Mouse (Mus musculus) liver, embryonic 15.5 days (tissue): ENCODE measurements around the gene Slc26a1. TPM values are rescaled to one million over a fixed set of nuclear protein-coding genes. Genes with fewer than 3 reads are reported as not detected.
A peak's percentile ranks its signal among the peaks of the same experiment; 100 is the strongest.

Experiments
- ATAC-seq: fragments of 200-750 bp; cut with Nextera tagmentation; 2 replicates; pipeline ENCODE4 v1.8.0; 2017; ENCODE audit warnings: moderate number of reproducible peaks, mild to moderate bottlenecking, moderate library complexity; ENCODE audit not compliant: insufficient read depth
- H3K27ac ChIP-seq: fragments of 300-500 bp; sonication (generic); replicated peaks from 2 replicates; pipeline ENCODE4 v1.5.1; 2015; ENCODE audit warnings: mild to moderate bottlenecking, inconsistent platforms
- H3K27me3 ChIP-seq: fragments of 300-500 bp; sonication (generic); 2 replicates; pipeline ENCODE4 v1.6.1; 2015; ENCODE audit warnings: mild to moderate bottlenecking, inconsistent platforms
- H3K36me3 ChIP-seq: fragments of 300-500 bp; sonication (generic); replicated peaks from 2 replicates; pipeline ENCODE4 v1.6.1; 2015; ENCODE audit warnings: moderate library complexity, mild to moderate bottlenecking, inconsistent platforms
- H3K4me1 ChIP-seq: fragments of 300-500 bp; sonication (generic); replicated peaks from 2 replicates; pipeline ENCODE4 v1.6.1; 2015; ENCODE audit warnings: inconsistent platforms
- H3K4me2 ChIP-seq: fragments of 300-500 bp; sonication (generic); 2 replicates; pipeline ENCODE4 v1.6.1; 2015; ENCODE audit warnings: moderate library complexity, mild to moderate bottlenecking, inconsistent platforms
- H3K4me3 ChIP-seq: fragments of 300-500 bp; sonication (generic); replicated peaks from 2 replicates; pipeline ENCODE4 v1.5.1; 2015; ENCODE audit warnings: mild to moderate bottlenecking, inconsistent platforms
- H3K9ac ChIP-seq: fragments of 300-500 bp; sonication (generic); 2 replicates; pipeline ENCODE4 v1.6.1; 2015; ENCODE audit warnings: moderate library complexity, mild to moderate bottlenecking, inconsistent platforms
- H3K9me3 ChIP-seq: fragments of 300-500 bp; sonication (generic); replicated peaks from 2 replicates; pipeline ENCODE4 v1.6.1; 2016; ENCODE audit warnings: inconsistent platforms
- WGBS: fragments of 180-500 bp; shearing (Covaris S2); methylation state at CpG from one replicate; pipeline ENCODE4 v1.1.7; 2015; ENCODE audit warnings: mixed read lengths; ENCODE audit not compliant: insufficient replicate concordance; 5-methylcytosine and 5-hydroxymethylcytosine counted together
- polyA plus RNA-seq: library from polyadenylated mRNA; unstranded; fragments of >200 nt; fragmentation: Nextera tagmentation; extraction: Ambion mirVana; gene quantifications from 2 replicates; pipeline ENCODE4 v1.2.1, GENCODE M21; 2015

Slc26a1 gene
- polyA plus RNA-seq, 1 experiment from 2014 or later = 18.6 TPM

DNA sequence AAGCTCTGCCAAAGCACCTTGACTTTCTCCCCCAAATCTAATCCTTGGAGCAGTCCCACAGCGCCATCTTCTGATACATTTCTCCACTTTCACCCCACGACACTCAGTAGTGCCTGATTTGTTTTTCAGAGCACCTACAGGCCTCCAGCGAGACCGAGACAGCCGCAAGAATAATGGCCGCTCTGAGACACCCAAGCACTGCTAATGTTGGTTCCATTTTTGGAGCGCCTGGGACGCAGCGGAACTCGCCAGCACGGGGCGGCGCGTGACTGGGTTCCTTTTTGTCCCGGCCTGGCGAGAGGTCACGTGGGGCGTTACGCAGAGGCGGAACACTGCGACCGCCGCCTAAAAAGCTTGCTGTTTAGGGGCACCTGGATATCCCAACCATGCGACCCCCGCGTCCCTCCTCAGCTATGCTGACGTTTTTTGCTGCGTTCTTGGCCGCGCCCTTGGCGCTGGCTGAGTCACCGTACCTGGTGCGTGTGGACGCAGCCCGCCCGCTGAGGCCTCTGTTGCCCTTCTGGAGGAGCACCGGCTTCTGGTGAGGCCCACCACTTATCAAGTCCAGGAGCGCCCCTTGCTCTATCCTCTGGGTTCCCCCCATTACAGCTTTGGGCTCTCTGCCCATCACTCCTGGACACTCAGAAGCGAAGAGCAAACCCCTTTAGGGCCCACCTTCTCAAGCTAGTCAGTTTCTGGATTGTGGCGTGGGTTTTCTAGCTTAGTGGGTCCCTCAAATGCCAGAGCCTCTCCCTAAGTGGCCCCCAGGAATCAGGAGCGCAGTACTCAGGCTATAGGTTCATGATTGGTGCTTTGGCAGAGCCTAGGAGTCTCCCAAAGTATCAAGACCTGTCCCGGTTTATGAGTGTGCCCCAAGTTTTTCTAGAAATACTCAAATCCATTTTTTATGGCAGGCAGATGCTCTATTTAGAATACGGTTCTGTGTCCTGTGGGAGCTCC, 6.1 kb downstream of the Slc26a1 start, which contains the start of gene Dgkq:
Gene Dgkq, minus strand, starts transcription at position 696 of the 960 bp plus-strand sequence.
- Histone ChIP-seq H3K9ac (peak within 1 kb of the TSS; percentile 74), H3K4me3 (peak within 1 kb of the TSS; percentile 68), H3K4me2 (peak within 1 kb of the TSS; percentile 88), H3K4me1 (peaks cover 61% of the 10 kb centered on the region), H3K9me3 (no peaks in the 10 kb centered on the region), H3K36me3 (peaks cover 35% of the 10 kb centered on the region), H3K27ac (peak within 1 kb of the TSS; percentile 90), H3K27me3 (peaks cover 8% of the 10 kb centered on the region)
- 4% methylated on average over 43 of the region's 43 CpGs for WGBS
- ATAC-seq = peak; percentile 78

DNA sequence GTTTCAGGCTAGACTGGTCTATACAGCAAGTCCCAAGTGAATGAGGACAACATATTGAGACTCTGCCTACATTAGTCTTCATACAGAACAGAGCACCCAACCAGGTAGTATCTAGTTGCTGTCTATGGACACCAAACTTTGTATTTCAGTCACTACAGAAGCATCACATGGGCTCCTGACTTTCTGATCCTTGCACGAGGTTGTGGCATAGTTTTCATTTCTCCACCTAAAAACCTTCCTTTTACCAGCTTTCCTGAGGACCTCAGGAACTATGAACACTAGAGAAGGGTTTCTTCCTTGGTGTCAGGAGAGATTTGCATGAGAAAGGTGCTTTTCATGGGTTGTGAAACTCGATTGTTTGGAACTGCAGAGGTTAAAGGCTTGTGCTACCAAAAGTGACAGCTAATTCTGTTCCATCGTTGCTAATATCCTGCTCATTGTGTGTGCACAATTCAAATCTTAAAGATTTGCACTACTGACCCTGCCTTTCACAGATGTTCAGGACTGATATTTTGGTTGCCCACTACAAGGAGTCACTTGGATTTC, 6.9 kb downstream of the Slc26a1 start:
- H3K36me3 ChIP-seq = peaks cover 31% of the 10 kb centered on the region
- peak overlapping the region; percentile 88 for H3K4me2 ChIP-seq
- 10% methylated on average over 3 of the region's 3 CpGs for WGBS
- no peaks in the 10 kb centered on the region for H3K9me3 ChIP-seq
- peaks cover 54% of the 10 kb centered on the region for H3K4me1 ChIP-seq
- H3K4me3 ChIP-seq = peak overlapping the region; percentile 68
- H3K27me3 ChIP-seq = peaks cover 10% of the 10 kb centered on the region
- no peak for ATAC-seq
- peak overlapping the region; percentile 90 for H3K27ac ChIP-seq
- H3K9ac ChIP-seq = peak overlapping the region; percentile 74

- Histone ChIP-seq H3K36me3 (peaks cover 20% of the 10 kb centered on the region), H3K9me3 (no peaks in the 10 kb centered on the region), H3K9ac (no peak overlapping the region), H3K4me3 (no peak overlapping the region), H3K4me1 (peaks cover 43% of the 10 kb centered on the region), H3K27me3 (peaks cover 15% of the 10 kb centered on the region), H3K27ac (no peak overlapping the region), H3K4me2 (no peak overlapping the region)
- no peak for ATAC-seq
- 65% methylated on average over 2 of the region's 2 CpGs for WGBS
Observed at GRCm38 (mm10) chr5:108667370-108667769, 8.0 kb downstream of the Slc26a1 start.

DNA sequence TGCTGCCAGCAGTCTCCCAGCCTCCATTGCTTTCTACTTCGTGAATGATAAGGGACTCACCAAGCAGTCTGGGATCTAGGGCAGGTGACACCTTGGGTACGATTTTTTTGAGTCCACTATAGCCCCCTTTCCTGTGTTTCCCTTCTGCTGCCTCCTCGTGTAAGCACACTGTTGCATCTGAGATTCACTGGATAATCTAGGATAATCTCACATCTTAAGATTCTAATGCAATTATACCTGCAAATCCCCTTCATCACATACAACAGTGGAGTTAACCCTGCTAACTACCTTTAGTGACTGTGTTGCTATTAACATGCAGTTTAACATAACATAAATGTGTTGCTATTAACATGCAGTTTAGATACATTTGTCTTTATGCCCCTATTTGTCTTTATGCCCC, 10.3 kb downstream of the Slc26a1 start:
- H3K27me3 ChIP-seq = peaks cover 15% of the 10 kb centered on the region
- H3K9ac ChIP-seq = no peak overlapping the region
- peaks cover 30% of the 10 kb centered on the region for H3K4me1 ChIP-seq
- no peak overlapping the region for H3K27ac ChIP-seq
- no peak overlapping the region for H3K4me2 ChIP-seq
- H3K36me3 ChIP-seq = no peaks in the 10 kb centered on the region
- H3K9me3 ChIP-seq = no peaks in the 10 kb centered on the region
- no peak overlapping the region for H3K4me3 ChIP-seq
- ATAC-seq = no peak
- 26% methylated on average over 3 of the region's 3 CpGs for WGBS

DNA sequence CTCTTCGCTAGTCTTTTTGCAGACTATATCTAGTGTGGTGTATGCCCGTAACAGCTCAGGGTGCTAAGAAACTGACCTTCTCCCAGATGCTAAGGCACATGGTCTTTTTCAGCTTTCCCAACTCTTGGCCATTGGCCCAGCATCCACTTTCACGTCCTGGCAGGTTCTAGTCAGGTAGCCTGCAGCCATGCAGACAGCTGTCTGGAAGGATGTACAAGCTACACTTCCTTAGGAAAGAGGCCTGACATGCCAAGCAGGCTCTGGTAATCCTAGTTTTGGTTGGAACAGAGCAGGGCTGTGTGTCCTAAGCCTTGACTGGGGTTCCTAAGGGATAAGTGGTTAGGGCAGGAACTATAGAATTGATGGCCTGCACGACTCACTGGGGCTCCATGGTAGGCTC, 12.6 kb downstream of the Slc26a1 start:
- H3K4me3 ChIP-seq = no peak overlapping the region
- WGBS = 62% methylated on average over 4 of the region's 4 CpGs
- no peak overlapping the region for H3K9ac ChIP-seq

GRCm38 (mm10) chr5:108660632-108661268, 14.6 kb downstream of the Slc26a1 start:
- Histone ChIP-seq H3K36me3 (peaks cover 13% of the 10 kb centered on the region), H3K9ac (peak overlapping the region; percentile 81), H3K4me1 (peaks cover 28% of the 10 kb centered on the region), H3K27ac (peak overlapping the region; percentile 70), H3K27me3 (peaks cover 15% of the 10 kb centered on the region), H3K9me3 (no peaks in the 10 kb centered on the region), H3K4me2 (peak overlapping the region; percentile 85), H3K4me3 (peak overlapping the region; percentile 69)
- WGBS = 13% methylated on average over 36 of the region's 36 CpGs
- ATAC-seq = peak; percentile 99

More for the DNA sequence above, 12.6 kb downstream of the Slc26a1 start:
- no peak overlapping the region for H3K27ac ChIP-seq
- no peak overlapping the region for H3K4me2 ChIP-seq
- H3K36me3 ChIP-seq = 0 out of 2 replicates have a peak, but pooled peaks cover 2% of the 10 kb centered on the region
- ATAC-seq = no peak
- peaks cover 28% of the 10 kb centered on the region for H3K4me1 ChIP-seq
- H3K9me3 ChIP-seq = no peaks in the 10 kb centered on the region
- peaks cover 15% of the 10 kb centered on the region for H3K27me3 ChIP-seq

DNA sequence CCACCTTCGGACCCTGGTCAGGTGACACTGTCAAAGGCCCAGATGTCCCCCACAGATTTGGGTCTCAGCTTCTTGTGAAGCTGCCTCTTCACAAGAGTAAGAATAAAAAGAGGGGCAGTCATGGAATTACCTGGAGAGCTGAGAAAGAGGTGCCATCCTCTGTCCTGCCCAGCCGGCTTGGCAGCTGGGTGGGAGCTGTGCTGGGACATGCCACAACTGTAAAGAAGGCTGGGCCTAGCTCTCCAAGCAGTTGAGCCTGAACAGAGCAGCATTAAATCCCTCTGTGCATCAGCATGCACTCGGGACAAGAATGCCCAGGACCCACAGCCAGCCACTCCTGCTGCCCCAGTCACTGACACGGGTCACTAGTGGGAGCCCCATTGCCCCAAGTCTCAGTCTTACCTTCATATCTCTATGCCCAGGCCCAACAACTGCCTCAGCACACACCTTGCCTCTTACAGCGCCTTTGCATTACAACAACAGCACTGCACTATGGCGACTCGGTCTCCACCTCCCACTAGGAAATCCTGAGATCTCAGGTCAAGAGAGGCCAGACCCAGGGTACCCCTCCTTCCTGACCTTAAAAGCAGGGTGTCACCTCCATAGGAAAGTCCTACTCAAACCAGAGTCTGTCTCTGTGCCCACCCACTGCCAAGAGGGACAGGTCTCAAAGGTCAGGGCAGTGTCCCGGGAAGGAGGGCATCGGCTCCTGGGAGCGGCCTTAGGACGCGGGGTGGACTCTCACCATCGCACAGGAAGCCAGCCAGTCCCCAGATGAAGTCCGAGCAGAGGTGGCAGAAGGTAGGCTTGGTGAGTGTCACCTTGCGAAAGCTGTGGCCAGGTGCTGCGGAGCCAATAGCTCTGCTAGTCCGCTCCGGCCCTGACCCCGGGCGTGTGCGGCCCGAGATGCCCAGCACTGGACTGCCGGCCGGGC, 15.4 kb downstream of the Slc26a1 start, which contains the start of gene Idua:
Gene Idua, plus strand, starts transcription at position 634 of the 934 bp plus-strand sequence.
- Histone ChIP-seq H3K4me2 (peak within 1 kb of the TSS; percentile 85), H3K9me3 (no peaks in the 10 kb centered on the region), H3K27ac (peak within 1 kb of the TSS; percentile 70), H3K27me3 (peaks cover 12% of the 10 kb centered on the region), H3K36me3 (peaks cover 21% of the 10 kb centered on the region), H3K9ac (peak within 1 kb of the TSS; percentile 81), H3K4me1 (peaks cover 28% of the 10 kb centered on the region), H3K4me3 (peak within 1 kb of the TSS; percentile 69)
- 10% methylated on average over 24 of the region's 24 CpGs for WGBS
- peak; percentile 55 for ATAC-seq

DNA sequence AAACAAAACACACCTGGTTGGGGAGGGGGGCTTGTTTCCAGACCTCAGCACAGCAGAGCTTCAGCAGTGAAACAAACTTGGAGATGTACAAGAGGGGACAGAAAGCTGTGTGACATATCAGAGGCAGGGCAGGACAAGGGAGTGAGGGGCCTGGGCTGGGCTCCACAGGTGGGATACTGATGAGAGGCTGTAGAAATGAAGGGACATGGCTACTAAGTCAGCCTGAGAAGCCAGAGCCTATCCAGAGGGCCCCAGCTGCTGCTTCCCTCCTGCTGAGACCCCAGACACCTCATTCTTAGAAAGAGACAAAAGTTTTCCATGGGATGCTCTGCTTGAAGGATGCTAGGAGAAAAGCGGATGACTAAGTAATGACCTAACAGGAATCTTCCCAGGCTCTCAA, 16.8 kb downstream of the Slc26a1 start:
- ATAC-seq = no peak
- Histone ChIP-seq H3K4me3 (no peak overlapping the region), H3K27ac (no peak overlapping the region), H3K4me1 (peaks cover 28% of the 10 kb centered on the region), H3K27me3 (0 out of 2 replicates have a peak, but pooled peaks cover 4% of the 10 kb centered on the region), H3K9ac (no peak overlapping the region), H3K9me3 (no peaks in the 10 kb centered on the region), H3K36me3 (peaks cover 35% of the 10 kb centered on the region), H3K4me2 (no peak overlapping the region)
- 77% methylated on average over 1 of the region's 1 CpGs for WGBS

GRCm38 (mm10) chr5:108657406-108657805, 18.0 kb downstream of the Slc26a1 start:
- Histone ChIP-seq H3K9me3 (no peaks in the 10 kb centered on the region), H3K27me3 (no peaks in the 10 kb centered on the region), H3K36me3 (peaks cover 47% of the 10 kb centered on the region), H3K27ac (no peak overlapping the region), H3K9ac (no peak overlapping the region), H3K4me2 (no peak overlapping the region), H3K4me1 (peaks cover 28% of the 10 kb centered on the region), H3K4me3 (no peak overlapping the region)
- ATAC-seq = no peak
- WGBS = 70% methylated on average over 5 of the region's 5 CpGs

DNA sequence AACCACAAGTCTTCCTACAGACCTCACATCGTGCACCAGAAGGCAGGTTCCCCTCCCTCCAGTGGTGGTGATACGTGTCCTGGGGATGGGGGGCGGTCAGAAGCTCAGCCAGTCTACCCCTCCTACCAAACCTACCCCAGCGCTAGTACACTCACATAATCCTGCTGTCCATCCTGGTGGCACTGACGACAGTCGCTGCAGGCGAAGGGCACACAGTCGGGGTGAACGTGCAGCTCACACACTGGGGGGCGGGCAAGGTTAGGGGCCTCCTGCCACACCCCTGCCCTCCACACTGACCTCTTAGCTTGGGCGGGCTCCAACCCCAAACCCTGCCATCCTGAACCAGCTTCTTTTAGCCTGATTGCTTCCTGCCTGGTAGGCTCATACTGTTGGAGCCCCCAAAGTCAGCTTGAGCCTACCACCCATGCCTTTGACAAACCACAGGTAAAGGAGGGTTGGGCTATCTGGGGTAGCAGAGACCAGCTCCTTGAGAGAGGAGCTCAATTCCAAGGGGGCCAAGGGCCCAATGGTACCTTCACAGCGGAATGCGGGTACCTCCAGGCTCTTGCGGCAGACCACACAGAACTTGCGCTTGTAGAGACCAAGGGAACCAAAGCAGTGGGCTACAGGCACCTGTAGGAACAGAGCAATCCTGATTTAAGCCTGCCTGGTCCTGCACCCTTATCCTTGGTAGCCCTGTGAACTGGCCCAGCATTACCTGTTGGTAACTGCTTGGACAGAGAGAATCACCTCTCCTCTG, 19.3 kb downstream of the Slc26a1 start:
- Histone ChIP-seq H3K36me3 (peaks cover 51% of the 10 kb centered on the region), H3K4me2 (no peak overlapping the region), H3K27me3 (no peaks in the 10 kb centered on the region), H3K9me3 (no peaks in the 10 kb centered on the region), H3K9ac (no peak overlapping the region), H3K27ac (no peak overlapping the region), H3K4me3 (no peak overlapping the region), H3K4me1 (peaks cover 26% of the 10 kb centered on the region)
- no peak for ATAC-seq
- WGBS = 83% methylated on average over 15 of the region's 15 CpGs
